Mouse (Mus musculus): ENCODE measurements at regions not wholly inside any gene's neighbourhood (a gene's known extent, or its start where the extent isn't known, plus 50 kb on each side); places are given as distances from the start of the nearest gene placed in this dataset.

DNA sequence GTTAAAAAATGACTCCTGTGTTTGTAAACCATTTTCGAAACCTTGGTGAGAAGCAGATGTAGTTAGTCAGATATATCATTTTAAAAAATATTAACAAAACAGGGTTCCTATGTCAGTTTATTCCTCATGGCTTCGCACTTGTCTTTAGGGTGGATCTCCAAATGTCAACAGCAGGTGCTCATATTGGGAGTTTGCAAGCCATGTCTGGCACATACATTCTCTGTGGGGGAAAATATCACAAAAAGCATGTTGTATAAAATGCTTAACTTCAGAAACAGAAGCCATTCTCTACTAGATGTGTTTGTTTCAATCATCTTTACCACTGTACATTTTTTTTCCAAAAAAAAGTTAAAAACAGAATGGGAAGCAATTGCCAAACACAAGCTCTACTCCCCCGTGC is 534.7 kb upstream of the Zic4 start:
- DNase-seq (ENCODE audit: low spot score) = no peak

- no peak for DNase-seq (ENCODE audit: low spot score)
These were observed 533.5 kb upstream of the Zic4 start for GRCm38 (mm10) chr9:90828701-90829100.

DNA sequence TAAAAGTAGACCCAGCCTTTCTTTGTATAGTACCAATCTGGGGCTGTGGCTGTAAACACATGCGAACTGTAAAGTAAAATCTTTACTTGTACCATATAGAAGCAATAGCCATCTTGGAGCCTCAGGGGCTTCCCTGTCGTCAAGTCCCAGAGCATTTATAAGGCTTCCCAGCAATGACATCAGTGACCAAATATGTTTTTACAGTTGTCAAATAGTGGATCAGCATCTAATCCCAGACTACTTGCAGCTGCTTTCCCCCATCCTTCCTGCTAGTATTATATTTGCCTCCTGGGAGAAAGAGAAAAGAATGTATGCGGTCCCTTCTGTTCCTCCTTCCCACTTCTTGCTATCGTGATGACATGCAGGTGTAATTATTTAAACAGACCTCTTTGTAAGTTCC is 531.5 kb upstream of the Zic4 start:
- no peak for DNase-seq (ENCODE audit: low spot score)

GRCm38 (mm10) chr9:90833743-90834539 is 528.3 kb upstream of the Zic4 start:
- no peak for DNase-seq (ENCODE audit: low spot score)

DNA sequence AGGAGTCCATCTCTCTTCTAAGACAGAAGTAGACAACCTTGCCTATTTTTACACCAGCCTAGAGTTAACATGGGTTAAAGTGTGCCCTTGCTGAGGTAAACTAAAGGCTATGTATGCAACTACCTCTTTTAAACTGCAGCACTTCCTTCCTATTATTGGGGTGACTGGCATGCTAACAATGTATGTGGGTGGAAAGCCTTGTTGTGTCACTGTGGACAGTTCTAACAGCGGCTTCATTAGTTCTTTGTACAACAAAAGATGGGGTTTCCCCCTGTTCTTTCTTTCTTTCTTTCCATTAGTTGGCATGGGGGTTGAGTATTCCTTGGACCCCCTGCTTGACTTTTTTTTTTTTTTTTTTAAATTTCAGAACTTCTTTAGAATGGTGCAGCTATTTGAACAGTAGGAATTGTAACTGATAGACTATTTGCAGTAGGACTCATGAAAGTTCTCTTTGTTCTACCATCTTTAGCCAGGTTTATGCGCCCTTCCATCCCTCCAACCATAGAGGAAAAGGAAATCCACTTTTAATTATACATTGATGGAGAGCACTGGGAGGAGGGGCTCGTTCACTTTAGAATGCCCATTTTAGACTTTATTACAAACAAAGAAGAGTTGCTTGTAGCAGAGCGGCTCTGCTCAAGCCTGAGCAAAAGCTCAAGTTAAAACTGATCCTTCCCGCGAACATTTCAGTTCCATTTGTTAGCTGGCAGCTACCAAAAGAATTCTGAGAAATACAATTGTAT is 523.9 kb upstream of the Zic4 start:
- DNase-seq (ENCODE audit: low spot score) = no peak

DNA sequence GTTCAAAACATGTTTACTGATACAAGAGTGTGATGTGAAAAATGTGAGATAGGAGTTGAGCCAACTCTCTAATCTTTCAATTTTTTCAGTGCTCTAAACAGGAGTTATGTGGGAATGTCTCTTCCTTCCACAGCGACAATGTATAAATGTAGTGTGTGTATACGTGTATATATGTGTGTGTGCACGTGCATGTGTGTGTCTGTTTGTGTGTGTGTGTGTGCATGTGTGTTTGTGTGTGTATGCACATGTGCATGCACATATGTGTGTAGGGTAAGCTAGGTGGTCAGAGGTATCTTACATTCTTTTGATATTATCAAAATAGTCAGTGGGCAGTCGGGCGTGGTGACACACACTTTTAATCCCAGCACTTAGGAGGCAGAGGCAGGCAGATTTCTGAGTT is 511.2 kb upstream of the Zic4 start:
- no peak for DNase-seq (ENCODE audit: low spot score)

GRCm38 (mm10) chr9:90871636-90872035 is 490.6 kb upstream of the Zic4 start:
- DNase-seq (ENCODE audit: low spot score) = no peak

GRCm38 (mm10) chr9:90884467-90884866 is 477.7 kb upstream of the Zic4 start:
- DNase-seq (ENCODE audit: low spot score) = no peak

- DNase-seq (ENCODE audit: low spot score) = no peak
These were observed 474.8 kb upstream of the Zic4 start for GRCm38 (mm10) chr9:90887405-90887804.

DNA sequence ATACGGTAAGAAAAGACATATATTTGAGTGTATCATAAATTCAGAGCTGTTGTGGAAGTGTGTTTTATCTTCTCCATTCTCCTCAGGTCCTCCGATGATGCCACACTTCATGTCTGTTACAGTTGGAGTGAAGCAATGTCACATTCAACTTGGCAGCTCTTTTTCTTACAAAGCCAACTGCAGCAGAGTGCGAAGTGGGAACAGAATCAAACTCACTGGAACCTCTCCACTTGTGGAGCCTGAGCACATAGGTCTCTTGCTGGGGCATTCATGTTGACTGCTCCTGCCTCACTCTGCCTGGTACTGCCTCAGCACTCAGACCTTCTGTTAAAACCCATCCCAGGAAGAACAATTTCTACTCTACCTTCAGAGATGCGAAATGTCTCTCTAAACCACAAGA is 471.4 kb upstream of the Zic4 start:
- DNase-seq (ENCODE audit: low spot score) = no peak

- no peak for DNase-seq (ENCODE audit: low spot score)
These were observed 469.4 kb upstream of the Zic4 start for GRCm38 (mm10) chr9:90892816-90893215.

- no peak for DNase-seq (ENCODE audit: low spot score)
These were observed 458.7 kb upstream of the Zic4 start for GRCm38 (mm10) chr9:90903557-90903956.

- DNase-seq (ENCODE audit: low spot score) = no peak
These were observed 456.1 kb upstream of the Zic4 start for GRCm38 (mm10) chr9:90906106-90906505.

DNA sequence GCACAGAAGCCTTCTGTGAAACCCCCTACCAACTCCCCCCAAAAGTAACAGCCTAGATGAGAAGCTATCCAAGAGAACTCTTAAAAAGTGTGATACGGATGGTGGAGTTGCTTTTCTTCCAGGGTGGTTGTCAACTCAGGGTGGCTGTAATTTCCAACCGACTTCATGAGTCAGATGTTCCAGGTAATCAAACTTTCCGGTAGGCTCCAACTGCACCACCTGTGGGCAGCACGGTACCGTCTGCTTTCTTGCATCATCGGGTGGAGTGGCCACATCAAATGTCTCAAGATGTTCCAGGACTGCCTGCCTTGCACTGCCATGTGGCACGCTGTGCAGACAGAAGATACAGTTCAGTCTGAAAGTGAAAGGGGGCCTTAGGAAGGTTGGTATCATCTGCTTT is 455.5 kb upstream of the Zic4 start:
- DNase-seq (ENCODE audit: low spot score) = no peak

DNA sequence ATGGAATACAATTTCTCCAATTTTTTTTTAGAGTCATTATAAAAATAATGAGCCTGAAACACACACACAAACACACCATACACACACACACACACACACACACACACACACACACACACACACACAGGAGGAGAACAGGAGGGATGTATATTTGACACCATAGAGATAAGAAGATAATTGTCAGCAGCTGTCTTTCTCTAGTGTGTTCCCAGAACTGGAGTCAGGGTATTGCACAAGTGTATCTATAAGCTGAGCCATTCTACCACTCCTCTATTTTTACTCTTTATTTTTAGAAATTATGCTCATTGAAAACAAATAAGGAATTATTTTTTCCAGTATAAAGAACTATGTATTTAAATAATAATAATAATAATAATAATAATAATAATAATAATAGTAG is 407.6 kb upstream of the Zic4 start:
- no peak for DNase-seq (ENCODE audit: low spot score)

DNA sequence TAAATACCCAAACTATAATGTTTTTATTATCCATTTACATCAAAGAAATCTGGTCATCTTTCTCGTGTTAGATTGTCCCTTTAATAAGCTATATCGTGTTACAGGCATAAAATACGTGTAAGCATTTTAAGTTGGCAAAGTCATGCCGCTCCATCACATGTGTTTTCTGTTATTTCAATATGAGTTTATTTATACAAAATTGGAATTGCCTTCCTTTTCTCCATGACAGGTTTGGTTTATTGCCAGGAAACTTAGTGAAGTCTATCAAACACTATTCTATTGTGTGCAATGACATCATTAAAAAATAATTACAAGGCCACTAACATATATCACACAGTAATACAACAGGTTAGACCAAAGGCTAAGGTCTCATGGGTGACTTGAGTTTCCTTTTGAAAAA is 400.8 kb upstream of the Zic4 start:
- no peak for DNase-seq (ENCODE audit: low spot score)

- DNase-seq (ENCODE audit: low spot score) = no peak
These were observed 398.2 kb upstream of the Zic4 start for GRCm38 (mm10) chr9:90964043-90964442.

DNA sequence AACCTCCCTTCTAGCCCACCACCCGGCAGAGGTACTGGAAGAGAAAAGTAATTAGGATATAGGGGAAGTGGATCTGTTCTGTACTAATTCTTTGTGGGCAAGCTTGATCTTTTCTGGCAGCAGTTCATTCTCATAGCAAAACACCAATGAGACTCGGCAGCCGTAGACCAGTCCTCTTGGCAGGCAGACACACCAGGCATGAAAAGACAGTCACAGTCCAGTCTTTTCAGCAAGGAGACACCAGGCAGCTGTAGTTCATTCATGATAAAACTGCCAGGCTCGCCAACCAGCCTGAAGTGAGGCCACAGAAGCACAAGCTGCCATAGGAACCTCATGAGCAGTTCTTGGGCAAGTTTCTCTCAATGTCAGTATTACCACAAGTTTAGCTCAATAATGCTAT is 383.5 kb upstream of the Zic4 start:
- DNase-seq (ENCODE audit: low spot score) = no peak

- DNase-seq (ENCODE audit: low spot score) = peak; percentile 36
These were observed 382.0 kb upstream of the Zic4 start for GRCm38 (mm10) chr9:90980023-90980802.

- DNase-seq (ENCODE audit: low spot score) = no peak
These were observed 363.0 kb upstream of the Zic4 start for GRCm38 (mm10) chr9:90999178-90999577.

DNA sequence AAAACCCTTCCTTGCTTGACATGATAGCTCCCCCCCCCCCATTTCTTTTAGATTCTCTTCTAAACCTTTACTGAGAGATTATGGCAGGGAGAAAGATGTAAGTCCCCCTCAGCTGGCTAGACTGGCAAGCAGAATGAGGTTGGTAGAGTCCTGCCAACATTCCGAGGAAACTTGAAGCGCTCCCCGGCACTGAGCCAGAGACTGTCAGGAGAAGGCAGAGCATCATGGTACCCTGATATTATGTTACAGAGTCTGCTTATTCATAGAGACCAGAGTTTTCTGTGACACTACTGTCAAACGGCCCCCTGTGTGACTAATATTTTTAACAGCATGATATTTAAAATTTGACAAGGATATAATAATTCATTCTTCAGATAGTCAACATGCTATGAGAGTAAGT is 358.0 kb upstream of the Zic4 start:
- no peak for DNase-seq (ENCODE audit: low spot score)

- DNase-seq (ENCODE audit: low spot score) = no peak
These were observed 321.7 kb upstream of the Zic4 start for GRCm38 (mm10) chr9:91040546-91040945.

GRCm38 (mm10) chr9:91048569-91048968 is 313.6 kb upstream of the Zic4 start:
- DNase-seq (ENCODE audit: low spot score) = no peak
